8 mouse cellular contexts compared by ENCODE assay signal in genomic region chr11:117177303-117177979, GRCm38 (mm10). TPM values are rescaled to one million over a fixed set of nuclear protein-coding genes. Genes with fewer than 3 reads are reported as not detected.
A peak's percentile ranks its signal among the peaks of the same experiment; 100 is the strongest.
DNase-seq lines count a peak whose midpoint lies in the region; ATAC-seq and TF ChIP-seq lines count a peak whose summit lies in the region.

No protein-coding gene starts in this region.

- intact Hi-C loops in left cerebral cortex, adult 2 months (cut with DNase I) = loop anchor here (1.0 to 10.0 kb wide), 2 partner anchors 105 to 263 kb away; partner anchors contain the start of gene Mgat5b

- H3K4me3 ChIP-seq in left cerebral cortex, adult 2 months = no peak overlapping the region

- POLR2A ChIA-PET in Patski (lab: Charles Lee) = interaction anchor here (0.7 kb wide), 1 partner anchor 106 kb away, joined by 3 read pairs; no protein-coding TSS in a partner anchor

- DNase-seq in Patski (ENCODE audit: low read depth, low spot score) = no peak
- DNase-seq in cerebellum, postnatal 10 days = peak; percentile 96 to 98
- DNase-seq in gastrocnemius, adult 18-20 months (ENCODE audit: low spot score) = peak; percentile 94
- DNase-seq in hindlimb bud, embryonic 11.5 days (ENCODE audit: extremely low spot score, low read depth, low spot score) = peak; percentile 83
- DNase-seq in left cerebral cortex, adult 2 months (ENCODE audit: extremely low spot score in 1 of 2, low spot score in 2 of 2) = peak; percentile 85 to 92
- DNase-seq in right cerebral cortex, adult 2 months (ENCODE audit: low spot score in 2 of 2) = peak; percentile 94
- DNase-seq in urinary bladder, postnatal 14 days (ENCODE audit: low spot score) = peak; percentile 94

- CTCF ChIA-PET in Patski (lab: Charles Lee) = interaction anchor here (0.8 to 7.1 kb wide), 11 partner anchors 12 to 213 kb away, joined by 3 to 45 read pairs (median 5); no protein-coding TSS in a partner anchor

- in situ Hi-C loops in Patski (cut with MboI; ENCODE audit: low pct_unique_long_range_greater_than_20kb) = loop anchor here (5.0 to 10.0 kb wide), 2 partner anchors 100 to 283 kb away; no protein-coding TSS in a partner anchor

- peak; percentile 26 for ATAC-seq in Patski
- peak; percentile 77; the same call in 1 of the 2 replicates for ATAC-seq in megakaryocyte progenitor cell, adult 5-6 weeks (replicated peaks; ENCODE audit: poor library complexity)

- peak; percentile 68 for TF ChIP-seq CTCF in Patski (IDR thresholded peaks at IDR 0.05)
- peak; percentile 65 for TF ChIP-seq CTCF in left cerebral cortex, adult 2 months (IDR thresholded peaks at IDR 0.05)

- no peaks in the 10 kb centered on the region for H3K27me3 ChIP-seq in Patski

- no peak overlapping the region for H3K27ac ChIP-seq in left cerebral cortex, adult 2 months

RNA-seq across cellular contexts. Expression of gene Sept9, which starts 22.0 kb away (rescaled TPM):
- 87.6 TPM for polyA plus RNA-seq in Patski (2021)
- 10 to 100 TPM in 1 of 2 experiments, 1 to 10 TPM in 1; 8.0 to 16.1 TPM for total RNA-seq in gastrocnemius, adult 18-20 months (2021)
- total RNA-seq in left cerebral cortex, adult 2 months (2021) = 10 to 100 TPM; 77.4 to 77.8 TPM
- total RNA-seq in megakaryocyte progenitor cell, adult 5-6 weeks (2015) = 73.7 and 81.7 TPM in 2 replicates
- 140 and 159 TPM in 2 replicates for total RNA-seq in megakaryocyte progenitor cell, adult 5-6 weeks (2017)

Comparison
In these comparisons a context has a peak if more than half of its experiments do, and no peak if none do; other contexts are left out.
1. RNA of gene Sept9, which starts 22.0 kb away (total RNA-seq): 73.7 to 159 TPM in megakaryocyte progenitor cell, adult 5-6 weeks and 77.4 to 77.8 TPM in left cerebral cortex, adult 2 months; 8.0 to 16.1 TPM in gastrocnemius, adult 18-20 months; every median in the first group is over 4 times any median in the second.